Mouse (Mus musculus) kidney, embryonic 16.5 days (tissue): ENCODE results near the gene Gm20388. TPM values are rescaled to one million over a fixed set of nuclear protein-coding genes. Genes with fewer than 3 reads are reported as not detected.
A peak's percentile ranks its signal among the peaks of the same experiment; 100 is the strongest.

Experiments
- ATAC-seq: fragments of 200-750 bp; cut with Nextera tagmentation; 2 replicates; pipeline ENCODE4 v1.8.0; 2017; ENCODE audit warnings: moderate TSS enrichment; ENCODE audit not compliant: low FRiP score, low TSS enrichment
- H3K27ac ChIP-seq: fragments of 300-500 bp; sonication (generic); 2 replicates; pipeline ENCODE4 v1.5.1; 2014; ENCODE audit warnings: low read length
- H3K27me3 ChIP-seq: fragments of 300-500 bp; sonication (generic); 2 replicates; pipeline ENCODE4 v1.6.1; 2014; ENCODE audit warnings: low read length, control low read depth, mixed read lengths; ENCODE audit not compliant: insufficient read depth
- H3K36me3 ChIP-seq: fragments of 300-500 bp; sonication (generic); 2 replicates; pipeline ENCODE4 v1.6.1; 2014; ENCODE audit warnings: low read length, control low read depth, mixed read lengths; ENCODE audit not compliant: insufficient read depth
- H3K4me1 ChIP-seq: fragments of 300-500 bp; sonication (generic); 2 replicates; pipeline ENCODE4 v1.6.1; 2014; ENCODE audit warnings: low read length, control low read depth, mixed read lengths; ENCODE audit not compliant: insufficient read depth
- H3K4me2 ChIP-seq: fragments of 300-500 bp; sonication (generic); replicated peaks from 2 replicates; pipeline ENCODE4 v1.6.1; 2014; ENCODE audit warnings: low read depth, low read length
- H3K4me3 ChIP-seq: fragments of 300-500 bp; sonication (generic); 2 replicates; pipeline ENCODE4 v1.5.1; 2014; ENCODE audit warnings: mild to moderate bottlenecking, low read length
- H3K9ac ChIP-seq: fragments of 300-500 bp; sonication (generic); replicated peaks from 2 replicates; pipeline ENCODE4 v1.6.1; 2014; ENCODE audit warnings: low read length
- H3K9me3 ChIP-seq: fragments of 300-500 bp; sonication (generic); 2 replicates; pipeline ENCODE4 v1.6.1; 2016; ENCODE audit warnings: low read length, control low read depth
- WGBS: fragments of 180-500 bp; shearing (Covaris S2); extraction: QIAGEN DNeasy Blood & Tissue Kit; methylation state at CpG from one replicate; pipeline ENCODE4 v1.1.7; 2014; 5-methylcytosine and 5-hydroxymethylcytosine counted together
- polyA plus RNA-seq: library from polyadenylated mRNA; unstranded; fragments of >200 nt; fragmentation: Nextera tagmentation; extraction: Ambion mirVana; gene quantifications from 2 replicates; pipeline ENCODE4 v1.2.1, GENCODE M21; 2015

Gm20388 gene
- polyA plus RNA-seq, 1 experiment from 2014 or later, result 7.7 TPM

- peak overlapping the region; percentile 75 for H3K27ac ChIP-seq
- H3K4me2 ChIP-seq, result no peak overlapping the region
- no peaks in the 10 kb centered on the region for H3K36me3 ChIP-seq
- no peaks in the 10 kb centered on the region for H3K27me3 ChIP-seq
- 12% methylated on average over 4 of the region's 4 CpGs for WGBS
- no peaks in the 10 kb centered on the region for H3K9me3 ChIP-seq
- peaks cover 39% of the 10 kb centered on the region for H3K4me1 ChIP-seq
- H3K9ac ChIP-seq, result no peak overlapping the region
- H3K4me3 ChIP-seq, result no peak overlapping the region
- peak; percentile 65; the same call in 1 of the 2 replicates for ATAC-seq
Measured at GRCm38 (mm10) chr8:124250785-124251184, 4340.1 kb downstream of the Gm20388 start.

- WGBS, result 76% methylated on average over 5 of the region's 5 CpGs
- Histone ChIP-seq H3K9me3 (no peaks in the 10 kb centered on the region), H3K27ac (peak overlapping the region; percentile 7; the same call in 1 of the 2 replicates), H3K4me1 (peaks cover 46% of the 10 kb centered on the region), H3K4me3 (no peak overlapping the region), H3K9ac (0 out of 2 replicates have a peak overlapping the region, but pooled peaks have one; percentile 20), H3K36me3 (no peaks in the 10 kb centered on the region), H3K27me3 (no peaks in the 10 kb centered on the region), H3K4me2 (no peak overlapping the region)
- ATAC-seq, result no peak
Measured at GRCm38 (mm10) chr8:124252533-124252950, 4341.9 kb downstream of the Gm20388 start.

GRCm38 (mm10) chr8:124253939-124254338 lies 4343.3 kb downstream of the Gm20388 start:
- ATAC-seq, result no peak
- H3K4me1 ChIP-seq, result peaks cover 43% of the 10 kb centered on the region
- no peak overlapping the region for H3K27ac ChIP-seq
- WGBS, result 85% methylated on average over 6 of the region's 6 CpGs
- H3K36me3 ChIP-seq, result no peaks in the 10 kb centered on the region
- no peak overlapping the region for H3K4me2 ChIP-seq
- H3K27me3 ChIP-seq, result no peaks in the 10 kb centered on the region
- H3K4me3 ChIP-seq, result no peak overlapping the region
- no peak overlapping the region for H3K9ac ChIP-seq
- no peaks in the 10 kb centered on the region for H3K9me3 ChIP-seq

GRCm38 (mm10) chr8:124256841-124257240 lies 4346.2 kb downstream of the Gm20388 start:
- Histone ChIP-seq H3K9ac (0 out of 2 replicates have a peak overlapping the region, but pooled peaks have one; percentile 15), H3K4me2 (no peak overlapping the region), H3K4me1 (peaks cover 28% of the 10 kb centered on the region), H3K4me3 (no peak overlapping the region), H3K27ac (no peak overlapping the region), H3K9me3 (no peaks in the 10 kb centered on the region), H3K36me3 (no peaks in the 10 kb centered on the region), H3K27me3 (no peaks in the 10 kb centered on the region)
- 76% methylated on average over 9 of the region's 9 CpGs for WGBS
- ATAC-seq, result no peak

- no peak for ATAC-seq
- H3K27ac ChIP-seq, result no peak overlapping the region
- no peaks in the 10 kb centered on the region for H3K9me3 ChIP-seq
- H3K36me3 ChIP-seq, result no peaks in the 10 kb centered on the region
- no peak overlapping the region for H3K9ac ChIP-seq
- 49% methylated on average over 10 of the region's 10 CpGs for WGBS
- no peak overlapping the region for H3K4me2 ChIP-seq
- H3K27me3 ChIP-seq, result no peaks in the 10 kb centered on the region
- H3K4me3 ChIP-seq, result no peak overlapping the region
- H3K4me1 ChIP-seq, result peaks cover 24% of the 10 kb centered on the region
Measured at GRCm38 (mm10) chr8:124257363-124257762, 4346.7 kb downstream of the Gm20388 start.

- Histone ChIP-seq H3K4me3 (no peak overlapping the region), H3K36me3 (no peaks in the 10 kb centered on the region), H3K9ac (no peak overlapping the region), H3K27ac (no peak overlapping the region), H3K9me3 (no peaks in the 10 kb centered on the region), H3K4me2 (no peak overlapping the region), H3K4me1 (peaks cover 36% of the 10 kb centered on the region), H3K27me3 (no peaks in the 10 kb centered on the region)
- ATAC-seq, result no peak
- WGBS, result 82% methylated on average over 4 of the region's 4 CpGs
Measured at GRCm38 (mm10) chr8:124259146-124259545, 4348.5 kb downstream of the Gm20388 start.

GRCm38 (mm10) chr8:124259925-124260324 lies 4349.3 kb downstream of the Gm20388 start:
- H3K4me3 ChIP-seq, result no peak overlapping the region
- H3K9ac ChIP-seq, result no peak overlapping the region
- no peaks in the 10 kb centered on the region for H3K36me3 ChIP-seq
- 90% methylated on average over 5 of the region's 7 CpGs for WGBS
- no peaks in the 10 kb centered on the region for H3K9me3 ChIP-seq
- no peak for ATAC-seq
- H3K27ac ChIP-seq, result no peak overlapping the region
- H3K27me3 ChIP-seq, result no peaks in the 10 kb centered on the region
- H3K4me1 ChIP-seq, result peaks cover 44% of the 10 kb centered on the region
- H3K4me2 ChIP-seq, result 0 out of 2 replicates have a peak overlapping the region, but pooled peaks have one; percentile 5

GRCm38 (mm10) chr8:124260371-124260770 lies 4349.7 kb downstream of the Gm20388 start:
- peaks cover 49% of the 10 kb centered on the region for H3K4me1 ChIP-seq
- WGBS, result 52% methylated on average over 12 of the region's 12 CpGs
- no peak overlapping the region for H3K9ac ChIP-seq
- no peaks in the 10 kb centered on the region for H3K9me3 ChIP-seq
- no peak overlapping the region for H3K4me3 ChIP-seq
- H3K27ac ChIP-seq, result no peak overlapping the region
- H3K27me3 ChIP-seq, result no peaks in the 10 kb centered on the region
- ATAC-seq, result no peak
- H3K36me3 ChIP-seq, result no peaks in the 10 kb centered on the region
- H3K4me2 ChIP-seq, result 0 out of 2 replicates have a peak overlapping the region, but pooled peaks have one; percentile 5

GRCm38 (mm10) chr8:124263058-124263457 lies 4352.4 kb downstream of the Gm20388 start:
- no peak overlapping the region for H3K4me3 ChIP-seq
- peaks cover 41% of the 10 kb centered on the region for H3K4me1 ChIP-seq
- WGBS, result 39% methylated on average over 9 of the region's 9 CpGs
- no peak for ATAC-seq
- H3K27ac ChIP-seq, result peak overlapping the region; percentile 23; the same call in 1 of the 2 replicates
- no peaks in the 10 kb centered on the region for H3K36me3 ChIP-seq
- H3K4me2 ChIP-seq, result no peak overlapping the region
- no peaks in the 10 kb centered on the region for H3K9me3 ChIP-seq
- 0 out of 2 replicates have a peak overlapping the region, but pooled peaks have one; percentile 18 for H3K9ac ChIP-seq
- H3K27me3 ChIP-seq, result no peaks in the 10 kb centered on the region

GRCm38 (mm10) chr8:124264032-124264431 lies 4353.4 kb downstream of the Gm20388 start:
- Histone ChIP-seq H3K27ac (no peak overlapping the region), H3K4me1 (peaks cover 41% of the 10 kb centered on the region)

More at GRCm38 (mm10) chr8:124264032-124264431, 4353.4 kb downstream of the Gm20388 start:
- no peak overlapping the region for H3K4me2 ChIP-seq
- no peaks in the 10 kb centered on the region for H3K27me3 ChIP-seq
- H3K9me3 ChIP-seq, result no peaks in the 10 kb centered on the region
- H3K36me3 ChIP-seq, result no peaks in the 10 kb centered on the region
- H3K4me3 ChIP-seq, result no peak overlapping the region
- H3K9ac ChIP-seq, result no peak overlapping the region
- no peak for ATAC-seq
- 57% methylated on average over 8 of the region's 8 CpGs for WGBS
